Mouse (Mus musculus) layer of hippocampus, postnatal 36 days (tissue): Measurements from ENCODE around the gene Col17a1. TPM values are rescaled to one million over a fixed set of nuclear protein-coding genes. Genes with fewer than 3 reads are reported as not detected.

ENCODE experiments used
- DNase-seq, 2 experiments: peaks; one replicate each; pipeline ENCODE4 v3.0.0; 2022
- total RNA-seq, 2 experiments: library from RNA; stranded (reverse); gene quantifications; 2 replicates each; pipeline ENCODE4 v1.2.3; 2021

Gene Col17a1
- total RNA-seq, 2 experiments from 2014 or later, result 0.17 TPM; not detected in 1

DNA sequence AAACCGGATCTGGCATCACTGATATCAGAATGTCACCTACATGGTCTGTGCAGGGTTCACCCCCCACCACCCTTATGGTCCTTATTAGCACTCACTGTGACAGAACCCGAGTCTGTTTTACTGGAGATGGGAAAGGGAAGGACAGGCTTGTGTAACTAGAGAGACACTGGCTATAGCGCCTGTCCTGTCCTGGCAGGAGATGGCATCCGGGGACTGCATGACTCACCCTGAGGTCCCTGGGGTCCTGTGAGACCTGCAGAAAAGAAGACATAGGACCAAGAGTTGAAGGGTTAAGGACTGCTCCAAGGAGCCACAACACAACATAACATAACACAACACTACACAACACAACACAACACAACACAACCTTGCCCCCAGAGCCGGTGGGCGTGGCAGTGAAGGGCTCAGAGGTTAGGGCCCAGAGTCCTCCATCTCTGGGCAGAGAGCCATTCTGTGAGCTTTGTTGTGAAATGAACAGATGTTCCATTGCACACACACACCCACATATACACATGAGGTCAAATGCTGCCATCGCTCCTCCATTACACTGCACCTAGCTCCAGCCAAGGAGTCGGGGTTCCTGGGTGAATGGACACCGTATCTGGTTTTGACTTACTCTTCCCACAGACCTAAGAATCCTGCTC is 32.0 kb downstream of the Col17a1 start:
- no peak for DNase-seq

DNA sequence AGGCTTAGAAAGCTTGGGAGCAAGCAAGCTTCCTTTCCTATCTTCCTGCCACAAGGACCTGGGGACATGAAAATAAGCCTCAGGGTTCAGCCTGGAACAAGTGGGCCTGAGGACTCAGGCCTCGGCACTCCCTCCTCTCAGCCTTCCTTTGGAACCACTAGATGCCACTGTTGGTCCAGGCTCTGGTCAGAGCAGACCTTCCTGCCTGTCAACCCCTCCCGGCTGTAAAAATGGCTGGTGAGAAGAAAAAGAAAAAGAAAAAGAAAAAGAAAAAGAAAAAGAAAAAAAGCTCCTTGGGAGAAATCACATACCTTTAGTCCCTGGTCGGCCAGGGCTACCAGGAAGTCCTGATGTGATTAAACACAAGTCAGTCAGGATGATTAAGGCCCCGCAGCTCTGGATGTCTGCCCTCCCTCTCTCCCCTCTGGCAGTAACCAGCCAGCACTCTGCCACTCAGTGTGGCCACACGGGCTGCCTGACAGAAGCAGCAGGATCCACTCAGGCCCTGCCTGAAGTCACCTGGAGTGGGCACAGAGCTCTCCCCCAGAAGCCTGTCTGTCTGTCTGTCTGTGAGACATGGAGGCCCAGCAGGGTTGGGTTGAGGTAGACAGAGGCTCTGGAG is 32.9 kb downstream of the Col17a1 start:
- peak; percentile 48 to 55 for DNase-seq

DNA sequence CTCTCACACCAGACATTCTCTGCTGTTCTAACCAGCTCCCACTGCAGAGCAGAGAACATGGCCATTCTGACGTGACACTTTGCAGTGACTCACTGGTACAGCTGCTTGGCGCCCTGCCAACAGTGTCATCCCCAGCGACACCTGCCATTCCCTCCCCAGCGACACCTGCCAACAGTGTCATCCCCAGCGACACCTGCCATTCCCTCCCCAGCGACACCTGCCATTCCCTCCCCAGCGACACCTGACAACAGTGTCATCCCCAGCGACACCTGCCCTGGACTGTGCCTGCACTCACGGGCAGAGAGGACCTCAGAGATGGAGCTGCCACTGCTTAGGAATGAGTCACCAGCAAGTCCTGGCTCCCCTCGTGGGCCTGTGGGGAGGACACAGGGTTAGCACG is 37.0 kb downstream of the Col17a1 start:
- no peak for DNase-seq

DNA sequence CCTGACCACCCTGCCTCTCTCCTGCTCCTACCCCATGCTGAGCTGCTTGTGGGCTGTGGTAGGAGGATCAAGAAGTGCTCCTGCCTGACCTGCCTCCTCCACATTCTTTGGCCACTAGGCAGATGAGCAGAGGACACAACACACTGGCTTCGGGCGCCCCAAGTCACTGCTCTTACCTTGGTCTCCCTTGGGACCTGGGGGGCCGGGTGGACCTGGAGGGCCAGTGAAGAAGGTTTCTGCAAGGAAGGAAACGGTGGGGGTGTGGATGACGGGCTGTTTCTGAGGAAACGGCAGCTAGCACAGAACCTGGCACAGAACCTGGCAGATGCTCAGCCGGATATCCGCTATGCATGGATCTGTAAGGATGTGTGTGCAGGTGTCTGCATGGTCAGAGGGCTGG is 38.7 kb downstream of the Col17a1 start:
- DNase-seq, result no peak

DNA sequence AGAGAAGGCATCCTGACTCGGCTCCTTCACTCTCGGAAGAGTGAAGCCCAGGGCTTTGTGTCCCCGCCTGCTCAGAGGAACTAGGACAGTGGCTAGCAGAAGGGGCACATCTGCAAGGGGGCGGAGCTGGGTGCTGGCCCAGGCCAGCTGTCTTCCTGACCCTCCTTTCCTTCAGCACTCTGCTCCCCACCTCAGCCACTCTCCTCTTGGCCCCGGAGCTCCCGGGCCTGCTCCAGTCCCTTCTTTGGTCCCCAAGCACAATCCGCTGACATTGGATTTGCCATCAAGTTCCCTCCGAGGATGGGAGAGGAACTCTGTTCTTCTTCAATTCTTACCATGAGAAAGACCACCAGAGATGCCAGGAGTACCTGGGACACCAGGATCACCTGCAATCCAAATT is 39.6 kb downstream of the Col17a1 start:
- DNase-seq, result no peak

DNA sequence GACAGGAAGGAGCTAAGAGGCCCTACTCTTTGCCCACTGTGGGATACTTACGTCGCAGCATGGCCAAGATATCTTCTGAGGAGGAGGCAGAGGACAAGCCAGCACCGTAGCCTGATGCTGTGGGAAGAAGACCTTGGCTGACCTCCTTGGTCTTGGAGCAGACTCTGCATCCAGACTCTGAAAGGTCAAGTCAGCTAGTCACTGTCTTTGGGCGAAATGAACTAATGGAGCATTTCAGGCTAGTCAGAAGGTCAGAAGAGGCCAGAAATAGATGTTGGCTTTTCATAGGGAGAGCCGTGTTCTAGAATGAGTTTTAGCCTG is 40.8 kb downstream of the Col17a1 start:
- DNase-seq, result no peak

DNA sequence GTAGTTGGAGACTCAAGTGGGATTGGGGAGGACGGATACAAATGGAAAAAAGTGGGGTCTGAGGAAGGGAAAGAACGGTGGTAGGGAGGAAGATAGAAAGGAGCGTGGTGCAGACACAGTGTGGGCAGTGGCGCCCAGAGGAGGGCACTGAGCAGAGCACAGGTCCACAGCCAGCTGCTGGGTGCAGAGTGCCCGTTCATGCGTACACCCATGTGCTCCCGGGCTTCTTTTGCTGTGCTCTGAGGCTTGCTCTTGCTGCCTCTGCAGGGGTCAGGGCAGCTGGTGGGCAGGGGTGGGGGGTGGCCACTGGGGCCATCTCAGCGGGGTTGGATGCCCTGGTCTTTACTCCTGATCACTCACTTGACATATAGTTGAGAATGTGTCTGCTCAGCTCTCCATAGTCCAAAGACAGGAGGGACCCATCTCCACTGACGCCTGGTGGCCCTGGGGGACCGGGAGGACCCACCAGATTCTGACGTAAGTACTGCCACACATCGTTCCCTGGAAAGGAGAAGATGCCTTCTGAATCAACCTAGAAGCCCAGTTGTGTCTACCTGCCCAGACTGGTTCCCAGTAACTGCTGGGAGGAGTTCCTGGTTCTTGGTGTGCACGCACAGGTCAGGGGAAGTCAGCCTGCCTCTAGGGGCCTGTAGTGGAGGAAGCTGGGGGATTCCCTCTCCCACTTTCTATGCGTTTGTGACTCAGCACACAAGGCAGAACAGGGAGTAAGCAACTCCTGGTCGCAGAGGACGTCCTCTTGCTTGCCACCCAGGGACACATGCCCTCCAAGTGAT is 41.3 kb downstream of the Col17a1 start:
- DNase-seq, result no peak

DNA sequence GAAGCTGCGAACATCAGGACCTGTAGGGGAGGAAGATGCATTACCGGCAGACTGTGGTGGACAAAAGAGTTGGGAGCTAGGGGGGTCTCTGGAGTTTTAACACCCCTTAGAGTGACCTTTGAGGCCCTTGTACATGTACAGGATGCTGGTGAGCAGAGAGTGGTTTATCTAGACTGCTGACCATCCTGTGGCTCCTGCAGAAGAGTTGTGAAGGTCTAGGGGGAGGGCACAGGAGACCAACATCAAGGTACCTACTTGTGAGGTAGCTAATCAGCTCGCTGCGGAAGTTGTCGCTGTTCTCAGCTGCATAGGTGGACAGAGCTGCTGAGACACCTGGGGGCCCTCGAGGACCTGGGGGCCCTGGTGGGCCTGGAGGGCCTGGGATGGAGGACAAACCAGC is 42.8 kb downstream of the Col17a1 start:
- DNase-seq, result no peak

DNA sequence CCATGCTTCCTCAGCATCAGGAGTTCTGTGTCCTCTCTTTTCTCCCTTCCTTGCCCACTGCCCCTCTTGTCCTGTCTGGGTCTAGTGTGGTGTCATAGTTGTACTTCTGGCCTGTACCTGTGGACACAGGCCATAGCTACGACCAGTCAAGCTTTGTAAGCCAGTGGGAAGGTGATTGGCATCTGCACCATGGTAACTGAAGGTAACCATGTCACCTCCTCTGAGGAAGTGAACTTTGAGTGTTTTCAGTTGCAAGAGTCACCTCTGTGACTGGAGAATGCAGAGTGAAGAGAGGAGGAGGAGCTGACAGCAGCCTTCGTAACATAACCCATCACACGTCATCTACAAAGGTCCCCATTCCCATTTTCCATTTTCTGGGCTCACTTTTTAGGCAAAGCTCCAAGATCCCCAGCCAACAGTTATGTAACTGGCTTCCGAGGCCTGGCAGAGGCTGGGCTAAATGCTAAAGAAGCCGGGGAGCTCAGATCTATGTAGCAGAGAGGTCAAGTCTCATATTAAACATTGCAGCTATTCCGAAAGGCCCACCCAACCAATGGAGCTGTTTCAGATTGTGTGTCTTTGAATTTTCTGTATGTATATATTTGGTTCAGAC is 45.3 kb downstream of the Col17a1 start:
- DNase-seq, result no peak

DNA sequence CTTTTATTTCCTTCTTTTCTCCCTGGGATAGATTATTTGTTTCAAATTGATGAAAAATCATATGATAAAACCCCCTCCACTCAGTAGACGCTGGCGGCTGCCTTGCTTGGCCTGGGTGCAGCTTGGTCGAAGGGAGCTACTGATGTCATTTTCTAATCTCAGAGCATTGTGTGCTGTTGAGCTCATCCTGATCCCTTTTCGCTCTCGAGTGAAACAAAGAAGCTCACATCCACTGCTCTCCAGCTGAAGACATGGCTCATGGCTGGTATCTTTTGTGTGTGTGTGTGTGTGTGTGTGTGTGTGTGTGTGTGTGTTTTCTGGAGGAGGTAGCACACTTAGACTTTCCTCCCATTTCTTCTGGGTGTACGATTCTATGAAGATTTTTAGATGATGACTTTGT is 46.3 kb downstream of the Col17a1 start:
- no peak for DNase-seq

DNA sequence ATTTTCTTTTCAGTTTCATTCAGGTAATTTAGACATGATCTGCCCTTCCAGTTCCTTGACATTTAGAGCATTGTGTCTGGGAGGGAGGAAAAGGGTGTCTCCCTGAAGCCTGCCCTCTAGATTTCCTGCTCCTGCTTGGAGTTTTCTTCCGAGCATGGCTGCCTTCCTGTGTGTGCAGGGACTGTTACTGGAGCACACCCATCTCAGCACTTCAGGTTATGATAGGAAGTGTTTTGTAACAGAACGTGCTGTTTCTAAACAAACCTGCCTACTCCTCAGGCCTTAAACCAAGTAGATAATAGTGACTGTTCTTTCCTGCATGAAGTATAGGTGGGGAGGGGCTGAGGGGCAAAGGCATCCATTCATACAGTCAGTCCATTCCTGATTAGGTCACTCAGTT is 48.0 kb downstream of the Col17a1 start:
- no peak for DNase-seq

DNA sequence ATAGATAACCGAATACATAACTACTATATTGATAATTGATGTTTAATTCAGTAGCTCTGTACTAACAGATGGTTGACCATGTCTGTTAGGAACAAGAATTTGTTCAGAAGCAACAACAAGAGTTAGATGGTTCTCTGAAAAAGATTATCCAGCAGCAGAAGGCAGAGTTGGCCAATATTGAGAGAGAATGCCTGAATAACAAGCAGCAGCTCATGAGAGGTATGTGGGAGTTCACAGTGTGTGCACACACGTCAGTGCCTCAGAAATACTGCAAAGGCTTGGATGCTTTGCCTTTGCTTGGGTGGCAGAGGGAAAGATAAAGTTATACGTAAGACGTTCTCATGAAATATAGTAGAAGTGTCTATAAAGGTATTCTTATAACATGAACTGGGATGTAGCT is 56.5 kb downstream of the Col17a1 start:
- DNase-seq, result no peak

DNA sequence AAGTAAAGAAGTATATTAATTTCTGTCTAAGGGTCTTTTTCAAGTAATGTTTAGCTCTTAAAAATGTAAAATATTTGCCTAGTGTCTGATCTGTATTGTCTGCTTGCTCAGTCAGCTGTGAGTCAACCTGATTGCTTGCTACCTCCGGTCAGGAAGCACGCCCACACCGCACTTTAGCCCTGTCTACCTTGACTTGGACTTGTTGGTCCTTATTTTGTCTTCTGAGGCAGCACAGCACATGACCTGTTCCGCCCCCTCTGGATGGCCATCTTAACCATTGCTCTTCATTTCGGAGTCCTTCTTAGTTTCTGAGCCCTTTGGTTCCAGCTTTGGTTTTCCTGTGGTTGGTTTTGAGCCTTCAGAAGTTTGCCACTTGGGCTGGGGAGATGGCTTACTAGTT is 60.1 kb downstream of the Col17a1 start:
- no peak for DNase-seq

DNA sequence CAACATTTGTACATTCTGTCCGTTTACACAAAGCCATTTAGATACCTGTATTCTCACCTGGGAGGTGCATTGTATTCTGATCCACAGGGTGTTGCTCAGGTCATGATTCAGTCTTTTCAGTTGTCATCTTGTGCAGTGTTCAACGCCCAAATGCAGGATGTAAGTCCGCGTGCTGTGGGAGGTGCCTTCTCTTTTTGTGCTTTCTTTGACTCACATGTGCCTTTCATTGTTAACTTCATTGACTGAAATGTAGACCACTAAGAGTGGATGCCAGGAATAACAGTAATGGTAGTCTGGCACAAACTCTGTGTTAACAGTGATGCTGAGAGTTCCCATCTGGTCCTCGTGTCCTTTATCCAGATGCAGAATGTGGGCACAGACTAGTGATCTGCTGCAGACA is 61.5 kb downstream of the Col17a1 start:
- DNase-seq, result no peak

DNA sequence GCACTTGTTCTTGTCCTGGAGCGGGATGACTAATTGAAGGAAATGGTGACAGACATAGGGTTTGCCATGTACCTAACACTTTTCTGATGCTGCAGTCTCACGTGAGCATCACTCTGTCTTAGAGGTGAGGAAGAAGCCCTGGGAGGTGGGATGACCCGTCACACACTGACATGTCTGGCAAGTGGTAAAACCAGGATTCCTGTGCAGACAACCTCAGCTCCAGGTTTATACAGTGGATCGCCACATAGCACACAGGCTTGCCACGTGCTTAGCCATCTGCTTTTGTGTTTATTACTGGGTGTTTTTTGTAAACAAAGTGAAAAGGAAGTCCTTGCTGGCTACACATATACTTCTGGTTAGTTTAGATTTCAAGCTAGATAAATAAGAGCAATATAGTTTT is 62.8 kb downstream of the Col17a1 start:
- no peak for DNase-seq

DNA sequence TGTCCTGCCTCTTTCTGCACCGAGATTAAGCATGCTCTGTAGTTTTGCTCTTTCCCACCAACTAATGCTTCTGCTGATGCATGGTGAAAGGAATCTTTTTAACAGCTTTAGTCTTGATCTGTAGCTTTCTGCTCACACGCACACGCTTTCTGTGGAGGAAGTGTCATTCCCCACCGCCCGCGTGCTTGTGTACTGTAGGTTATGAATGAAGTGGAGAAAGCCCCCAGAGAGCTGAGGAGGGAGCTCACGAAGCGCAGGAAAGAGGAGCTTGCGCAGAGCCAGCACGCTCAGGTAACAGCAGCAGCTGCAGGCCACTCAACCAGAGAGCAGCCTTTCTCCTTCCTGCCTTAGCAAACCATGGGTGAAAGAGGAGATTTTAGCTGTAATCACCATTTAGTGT is 64.4 kb downstream of the Col17a1 start:
- DNase-seq, result no peak

DNA sequence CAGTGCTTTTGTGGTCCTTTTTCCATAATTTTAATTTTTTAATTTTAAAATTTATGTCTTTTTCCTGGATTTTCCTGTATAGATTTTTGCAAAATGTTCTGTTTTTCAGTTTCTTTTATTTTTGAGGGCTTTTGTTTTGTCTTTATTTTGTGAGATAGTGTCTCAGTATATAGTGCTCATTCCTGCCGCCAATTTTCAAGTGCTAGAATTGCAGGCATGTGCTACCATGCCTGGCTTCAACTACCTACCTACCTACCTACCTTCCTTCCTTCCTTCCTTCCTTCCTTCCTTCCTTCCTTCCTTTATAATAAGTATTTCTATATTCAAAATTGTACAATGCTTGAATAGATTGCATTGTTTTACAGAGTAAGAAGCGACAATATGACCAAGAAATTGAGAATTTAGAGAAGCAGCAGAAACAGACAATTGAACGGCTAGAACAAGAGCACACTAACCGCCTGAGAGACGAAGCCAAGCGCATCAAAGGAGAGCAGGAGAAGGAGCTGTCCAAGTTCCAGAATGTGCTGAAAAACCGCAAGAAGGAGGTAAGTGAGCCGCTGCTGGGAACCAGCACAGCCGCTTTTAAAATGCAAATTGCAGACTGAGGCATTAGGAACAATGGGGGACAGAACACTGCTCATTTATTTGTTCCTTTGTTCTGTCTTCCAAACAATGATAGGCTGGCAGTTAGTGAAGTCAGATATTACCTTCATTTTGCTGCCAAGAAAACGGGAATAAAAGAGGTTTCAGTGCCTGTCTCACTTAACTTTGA is 66.8 kb downstream of the Col17a1 start:
- DNase-seq, result no peak

DNA sequence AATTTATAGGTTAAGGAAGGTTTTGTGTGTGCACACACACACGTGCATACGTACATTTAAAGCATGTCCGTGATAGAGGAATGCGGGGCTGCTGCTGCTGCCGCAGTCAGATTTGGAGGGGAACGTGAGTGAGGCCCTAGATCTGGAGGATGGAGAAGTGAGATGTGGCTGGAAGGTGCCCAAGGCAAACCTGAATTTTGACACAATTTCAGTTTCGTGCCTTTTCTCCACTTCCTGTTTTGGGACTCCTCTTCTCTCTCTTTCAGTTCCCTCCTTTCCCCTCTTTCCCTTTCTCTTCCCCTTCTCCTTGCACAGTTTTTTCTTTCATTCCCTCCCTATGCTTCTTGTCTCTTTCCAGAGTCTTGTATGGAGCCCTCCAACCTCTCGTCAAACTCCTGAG is 70.4 kb downstream of the Col17a1 start:
- DNase-seq, result no peak

DNA sequence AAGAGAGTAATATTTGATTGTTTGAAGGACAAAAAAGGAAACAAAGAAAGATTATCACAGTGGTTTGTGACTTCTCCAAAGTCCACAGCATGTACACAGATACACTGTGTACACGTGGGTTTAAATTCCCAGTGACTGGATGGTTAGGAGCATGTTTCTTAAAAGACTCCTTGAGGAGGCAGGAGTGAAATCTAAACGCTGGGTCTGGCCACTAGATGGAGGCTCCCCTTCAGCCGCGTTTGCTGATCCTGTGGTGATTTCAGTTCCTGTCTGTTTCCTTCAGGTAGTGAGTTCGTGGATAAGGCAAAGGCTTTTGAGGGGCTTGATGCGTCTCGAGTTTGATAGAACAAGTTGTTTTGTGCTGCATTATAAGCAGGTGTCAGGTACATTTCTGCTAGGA is 78.5 kb downstream of the Col17a1 start:
- DNase-seq, result no peak

DNA sequence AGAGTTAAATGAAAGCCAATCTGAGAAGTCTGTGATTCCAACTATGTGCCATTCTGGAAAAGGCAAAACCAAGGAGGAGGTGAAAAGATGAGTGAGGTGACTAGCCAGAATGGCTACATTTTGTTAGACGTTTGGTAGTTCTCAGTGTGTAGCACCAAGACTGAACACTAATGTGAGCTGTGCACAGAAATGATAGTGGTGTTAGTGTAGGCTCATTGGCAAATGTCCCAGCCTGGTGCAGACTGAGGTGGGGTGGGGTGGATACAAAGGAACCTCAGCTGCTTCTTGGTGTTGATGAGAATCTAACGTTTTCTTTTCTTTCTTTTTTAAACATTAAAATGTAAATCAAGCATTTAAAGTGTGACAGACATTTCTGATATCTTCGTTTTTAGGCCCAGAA is 83.4 kb downstream of the Col17a1 start:
- DNase-seq, result no peak
